Mouse (Mus musculus): ENCODE measurements around the gene Pgc. TPM values are rescaled to one million over a fixed set of nuclear protein-coding genes. Genes with fewer than 3 reads are reported as not detected.
A peak's percentile ranks its signal among the peaks of the same experiment; 100 is the strongest.

Pgc gene
- polyA plus RNA-seq, 1 experiment from 2014 or later, result not detected

- no peaks in the 10 kb centered on the region for H3K4me1 ChIP-seq (replicated peaks)
- WGBS, result 79% methylated on average over 8 of the region's 8 CpGs
- no peak for ATAC-seq (ENCODE audit: insufficient number of reproducible peaks, insufficient read depth, low FRiP score, low TSS enrichment, low read depth)
Measured at GRCm38 (mm10) chr17:47753130-47753775, 26.6 kb downstream of the Pgc start.

GRCm38 (mm10) chr17:47754246-47754645, 27.6 kb downstream of the Pgc start:
- ATAC-seq (ENCODE audit: insufficient number of reproducible peaks, insufficient read depth, low FRiP score, low TSS enrichment, low read depth), result no peak
- Histone ChIP-seq H3K9me3 (0 out of 2 replicates have a peak, but pooled peaks cover 6% of the 10 kb centered on the region), H3K36me3 (no peaks in the 10 kb centered on the region), H3K27ac (no peak overlapping the region), H3K27me3 (no peaks in the 10 kb centered on the region), H3K4me3 (replicated peaks) (no peak overlapping the region), H3K4me1 (replicated peaks) (no peaks in the 10 kb centered on the region), H3K4me2 (no peak overlapping the region), H3K9ac (replicated peaks) (no peak overlapping the region)
- 86% methylated on average over 10 of the region's 13 CpGs for WGBS

More at GRCm38 (mm10) chr17:47753130-47753775, 26.6 kb downstream of the Pgc start:
- Histone ChIP-seq H3K27ac (no peak overlapping the region), H3K27me3 (no peaks in the 10 kb centered on the region), H3K4me2 (no peak overlapping the region), H3K9ac (replicated peaks) (no peak overlapping the region), H3K4me3 (replicated peaks) (no peak overlapping the region), H3K9me3 (0 out of 2 replicates have a peak, but pooled peaks cover 6% of the 10 kb centered on the region), H3K36me3 (no peaks in the 10 kb centered on the region)

- H3K4me3 ChIP-seq (replicated peaks), result no peak overlapping the region
- H3K27me3 ChIP-seq, result no peaks in the 10 kb centered on the region
- H3K9ac ChIP-seq (replicated peaks), result no peak overlapping the region
- no peak for ATAC-seq (ENCODE audit: insufficient number of reproducible peaks, insufficient read depth, low FRiP score, low TSS enrichment, low read depth)
- 45% methylated on average over 6 of the region's 6 CpGs for WGBS
- H3K4me2 ChIP-seq, result no peak overlapping the region
- H3K4me1 ChIP-seq (replicated peaks), result no peaks in the 10 kb centered on the region
- H3K36me3 ChIP-seq, result no peaks in the 10 kb centered on the region
- no peak overlapping the region for H3K27ac ChIP-seq
- 0 out of 2 replicates have a peak, but pooled peaks cover 6% of the 10 kb centered on the region for H3K9me3 ChIP-seq
Measured at GRCm38 (mm10) chr17:47756366-47756765, 29.7 kb downstream of the Pgc start.

- no peaks in the 10 kb centered on the region for H3K36me3 ChIP-seq
- no peak overlapping the region for H3K4me3 ChIP-seq (replicated peaks)
- 80% methylated on average over 7 of the region's 7 CpGs for WGBS
- no peak overlapping the region for H3K4me2 ChIP-seq
- H3K9ac ChIP-seq (replicated peaks), result no peak overlapping the region
- no peaks in the 10 kb centered on the region for H3K27me3 ChIP-seq
- H3K9me3 ChIP-seq, result no peaks in the 10 kb centered on the region
- no peak overlapping the region for H3K27ac ChIP-seq
- no peak for ATAC-seq (ENCODE audit: insufficient number of reproducible peaks, insufficient read depth, low FRiP score, low TSS enrichment, low read depth)
- no peaks in the 10 kb centered on the region for H3K4me1 ChIP-seq (replicated peaks)
Measured at GRCm38 (mm10) chr17:47757056-47757610, 30.5 kb downstream of the Pgc start.

- no peaks in the 10 kb centered on the region for H3K36me3 ChIP-seq
- no peak overlapping the region for H3K4me3 ChIP-seq (replicated peaks)
- H3K27me3 ChIP-seq, result no peaks in the 10 kb centered on the region
- no peak overlapping the region for H3K4me2 ChIP-seq
- ATAC-seq (ENCODE audit: insufficient number of reproducible peaks, insufficient read depth, low FRiP score, low TSS enrichment, low read depth), result no peak
- no peaks in the 10 kb centered on the region for H3K9me3 ChIP-seq
- peaks cover 16% of the 10 kb centered on the region; the same call in 1 of the 2 replicates for H3K4me1 ChIP-seq (replicated peaks)
- no peak overlapping the region for H3K27ac ChIP-seq
- 74% methylated on average over 15 of the region's 15 CpGs for WGBS
- no peak overlapping the region for H3K9ac ChIP-seq (replicated peaks)
Measured at GRCm38 (mm10) chr17:47759702-47760410, 33.2 kb downstream of the Pgc start.

- ATAC-seq (ENCODE audit: insufficient number of reproducible peaks, insufficient read depth, low FRiP score, low TSS enrichment, low read depth), result no peak
- H3K9ac ChIP-seq (replicated peaks), result no peak overlapping the region
- H3K27ac ChIP-seq, result peak overlapping the region; percentile 76; the same call in 1 of the 2 replicates
- H3K27me3 ChIP-seq, result peaks cover 9% of the 10 kb centered on the region
- H3K36me3 ChIP-seq, result no peaks in the 10 kb centered on the region
- no peaks in the 10 kb centered on the region for H3K9me3 ChIP-seq
- H3K4me3 ChIP-seq (replicated peaks), result no peak overlapping the region
- H3K4me1 ChIP-seq (replicated peaks), result peaks cover 16% of the 10 kb centered on the region; the same call in 1 of the 2 replicates
- WGBS, result 74% methylated on average over 7 of the region's 7 CpGs
- H3K4me2 ChIP-seq, result no peak overlapping the region
Measured at GRCm38 (mm10) chr17:47762028-47762427, 35.4 kb downstream of the Pgc start.

GRCm38 (mm10) chr17:47762518-47763340, 36.1 kb downstream of the Pgc start:
- H3K27me3 ChIP-seq, result peaks cover 12% of the 10 kb centered on the region
- H3K4me2 ChIP-seq, result no peak overlapping the region
- 78% methylated on average over 13 of the region's 13 CpGs for WGBS
- ATAC-seq (ENCODE audit: insufficient number of reproducible peaks, insufficient read depth, low FRiP score, low TSS enrichment, low read depth), result no peak
- peaks cover 16% of the 10 kb centered on the region; the same call in 1 of the 2 replicates for H3K4me1 ChIP-seq (replicated peaks)
- H3K36me3 ChIP-seq, result no peaks in the 10 kb centered on the region
- H3K9me3 ChIP-seq, result no peaks in the 10 kb centered on the region
- no peak overlapping the region for H3K4me3 ChIP-seq (replicated peaks)
- no peak overlapping the region; the same call in 1 of the 2 replicates for H3K9ac ChIP-seq (replicated peaks)
- peak overlapping the region; percentile 76 for H3K27ac ChIP-seq

- Histone ChIP-seq H3K4me1 (replicated peaks) (peaks cover 16% of the 10 kb centered on the region; the same call in 1 of the 2 replicates), H3K4me2 (no peak overlapping the region), H3K9me3 (no peaks in the 10 kb centered on the region), H3K27ac (no peak overlapping the region), H3K4me3 (replicated peaks) (no peak overlapping the region), H3K27me3 (peaks cover 18% of the 10 kb centered on the region), H3K36me3 (no peaks in the 10 kb centered on the region), H3K9ac (replicated peaks) (no peak overlapping the region)
- ATAC-seq (ENCODE audit: insufficient number of reproducible peaks, insufficient read depth, low FRiP score, low TSS enrichment, low read depth), result no peak
- 72% methylated on average over 4 of the region's 4 CpGs for WGBS
Measured at GRCm38 (mm10) chr17:47765986-47766385, 39.3 kb downstream of the Pgc start.

- Histone ChIP-seq H3K27me3 (peaks cover 18% of the 10 kb centered on the region), H3K9me3 (no peaks in the 10 kb centered on the region), H3K4me1 (replicated peaks) (peaks cover 16% of the 10 kb centered on the region; the same call in 1 of the 2 replicates), H3K9ac (replicated peaks) (no peak overlapping the region), H3K27ac (no peak overlapping the region), H3K4me3 (replicated peaks) (no peak overlapping the region), H3K4me2 (no peak overlapping the region), H3K36me3 (no peaks in the 10 kb centered on the region)
- WGBS, result 88% methylated on average over 6 of the region's 6 CpGs
- ATAC-seq (ENCODE audit: insufficient number of reproducible peaks, insufficient read depth, low FRiP score, low TSS enrichment, low read depth), result no peak
Measured at GRCm38 (mm10) chr17:47766407-47767043, 39.9 kb downstream of the Pgc start.

GRCm38 (mm10) chr17:47767081-47767455, 40.4 kb downstream of the Pgc start:
- no peak overlapping the region for H3K9ac ChIP-seq (replicated peaks)
- ATAC-seq (ENCODE audit: insufficient number of reproducible peaks, insufficient read depth, low FRiP score, low TSS enrichment, low read depth), result no peak
- H3K4me2 ChIP-seq, result no peak overlapping the region
- H3K9me3 ChIP-seq, result peaks cover 5% of the 10 kb centered on the region
- H3K27ac ChIP-seq, result no peak overlapping the region
- WGBS, result 66% methylated on average over 2 of the region's 2 CpGs
- H3K4me3 ChIP-seq (replicated peaks), result no peak overlapping the region
- H3K4me1 ChIP-seq (replicated peaks), result peaks cover 16% of the 10 kb centered on the region; the same call in 1 of the 2 replicates
- no peaks in the 10 kb centered on the region for H3K36me3 ChIP-seq
- peaks cover 18% of the 10 kb centered on the region for H3K27me3 ChIP-seq
